Mouse (Mus musculus) heart, adult 2 months (tissue): ENCODE data around the gene Ercc1.

Experiments
- CTCF ChIP-seq: fragments of 200-600 bp; IDR thresholded peaks from 2 replicates; pipeline ENCODE4 v1.8.1; 2022; ENCODE audit warnings: antibody characterized with exemption, mild to moderate bottlenecking, moderate library complexity
- EP300 ChIP-seq: fragments of 200-500 bp; IDR thresholded peaks from 2 replicates; pipeline ENCODE4 v1.6.1; 2011; ENCODE audit warnings: low read depth, low read length, control low read depth; ENCODE audit not compliant: insufficient read depth
- POLR2A ChIP-seq: fragments of 200-500 bp; IDR thresholded peaks from 2 replicates; pipeline ENCODE4 v1.6.1; 2011; ENCODE audit warnings: mild to moderate bottlenecking, low read depth, low read length, control low read depth; ENCODE audit not compliant: insufficient read depth

DNA sequence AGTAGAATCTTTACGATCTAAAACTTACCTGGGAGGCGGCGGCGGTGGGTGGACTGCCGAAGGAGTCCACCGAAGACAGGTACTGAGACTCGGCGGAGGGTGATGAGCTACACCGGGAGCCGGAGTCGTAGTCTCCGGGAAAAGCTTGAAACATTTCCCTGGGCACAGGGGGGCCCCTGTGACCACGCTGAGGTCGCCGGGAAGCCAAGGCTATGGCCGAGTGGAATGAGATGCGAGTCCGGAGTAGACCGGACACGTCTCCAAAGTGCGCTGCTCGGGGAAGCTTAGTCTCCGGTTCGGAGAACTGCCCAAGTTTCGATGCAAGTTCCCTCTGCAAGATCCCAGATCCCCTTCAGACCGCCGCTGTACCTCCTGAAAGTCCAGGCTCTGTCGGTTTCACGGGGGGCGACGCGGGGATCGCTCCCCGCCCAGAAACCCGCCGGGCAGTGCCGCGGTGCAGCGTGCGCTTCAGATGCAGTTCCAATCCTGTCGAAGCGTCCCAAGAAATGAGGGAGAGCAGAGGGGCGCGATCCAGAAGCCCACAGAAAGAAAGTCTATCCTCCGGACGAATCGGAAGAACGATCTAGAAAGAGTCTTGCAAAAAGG is 35.2 kb upstream of the Ercc1 start:
- TF ChIP-seq CTCF, result no peak
- TF ChIP-seq EP300, result no peak
- TF ChIP-seq POLR2A, result no peak
